Mouse (Mus musculus) mesoderm, embryonic 11.5 days (tissue): ENCODE measurements around the gene Gabrg2.

Experiments
- DNase-seq: peaks from one replicate; pipeline ENCODE4 v3.0.0-alpha.2; 2012; ENCODE audit warnings: low read depth, low spot score

Gabrg2 gene

DNA sequence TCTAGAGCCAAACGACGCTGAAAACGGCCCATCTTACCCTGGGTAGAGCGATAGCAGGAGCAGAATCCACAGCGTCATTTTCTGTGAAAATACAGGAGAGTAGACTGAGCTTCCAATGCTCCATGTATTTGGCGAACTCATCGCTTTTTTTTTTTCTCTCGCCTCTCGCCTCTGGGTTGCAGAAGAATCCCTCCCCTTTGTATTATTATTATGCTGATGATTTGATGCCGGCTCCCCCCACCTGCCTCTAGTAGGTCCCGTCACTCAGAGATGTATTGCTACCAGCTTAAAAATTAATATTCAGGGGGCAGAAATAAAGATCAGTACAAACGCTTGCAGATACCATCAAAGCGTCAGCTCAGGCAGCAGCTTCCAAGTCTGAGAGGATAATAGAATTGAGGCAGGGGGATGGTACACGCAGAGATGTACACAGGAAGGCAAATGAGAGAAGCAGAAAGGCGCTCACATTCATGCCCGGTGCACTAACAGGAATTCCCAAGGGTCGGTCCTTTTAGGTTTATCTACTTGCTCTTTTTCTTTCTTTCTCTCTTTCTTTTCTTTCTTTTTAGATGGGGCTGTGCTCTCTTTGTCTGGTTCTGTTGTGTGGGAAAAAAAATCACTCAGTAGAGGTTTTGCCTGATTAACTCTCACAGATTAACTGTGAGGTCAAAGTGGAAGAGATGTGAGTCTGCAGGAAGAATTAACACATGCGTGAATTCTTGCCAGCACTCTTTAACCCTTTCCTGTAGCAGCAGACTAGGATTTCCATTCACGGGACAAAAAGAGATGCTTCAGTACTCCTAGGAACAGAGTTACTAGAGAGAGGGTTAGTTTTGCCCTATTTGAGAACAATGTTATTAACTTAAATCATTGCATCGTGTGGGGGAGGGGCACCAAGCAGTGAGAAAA, at the start of gene Gabrg2:
Gene Gabrg2 (minus strand): TSS at position 668 of the 909 bp plus-strand sequence.
- no peak for DNase-seq

GRCm38 (mm10) chr11:42048201-42048600, 47.5 kb upstream of the Gabrg2 start:
- DNase-seq = no peak

GRCm38 (mm10) chr11:41999468-41999881, 1.2 kb downstream of the Gabrg2 start:
- peak; percentile 83 for DNase-seq

- DNase-seq = no peak
Observed at GRCm38 (mm10) chr11:41980152-41980551, 20.5 kb downstream of the Gabrg2 start.

GRCm38 (mm10) chr11:41968595-41968994, 32.1 kb downstream of the Gabrg2 start:
- no peak for DNase-seq

GRCm38 (mm10) chr11:41962706-41963105, 38.0 kb downstream of the Gabrg2 start:
- DNase-seq = no peak

- DNase-seq = no peak
Observed at GRCm38 (mm10) chr11:41953550-41953949, 47.1 kb downstream of the Gabrg2 start.

GRCm38 (mm10) chr11:41951898-41952297, 48.8 kb downstream of the Gabrg2 start:
- DNase-seq = no peak

- DNase-seq = no peak
Observed at GRCm38 (mm10) chr11:41945471-41945870, 55.2 kb downstream of the Gabrg2 start.

DNA sequence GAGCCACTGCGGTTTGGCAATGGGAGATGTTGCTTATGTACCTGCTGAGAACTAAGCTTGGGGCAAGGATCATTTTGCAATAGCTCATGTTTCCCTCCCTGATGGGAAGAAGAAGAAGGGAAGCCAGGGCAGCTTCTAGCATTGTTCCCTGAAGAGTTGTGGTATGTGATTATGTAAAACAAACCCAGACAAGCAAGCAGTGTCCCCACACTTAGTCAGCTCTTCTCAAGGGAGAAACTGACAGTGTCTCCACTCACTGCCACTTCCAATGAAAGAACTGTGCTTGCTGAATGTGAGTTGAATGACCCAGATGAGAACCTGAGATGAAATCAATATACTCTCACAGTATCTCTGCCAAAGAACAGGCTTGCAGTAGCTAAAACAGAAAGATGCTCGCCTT, 62.7 kb downstream of the Gabrg2 start:
- DNase-seq = no peak

DNA sequence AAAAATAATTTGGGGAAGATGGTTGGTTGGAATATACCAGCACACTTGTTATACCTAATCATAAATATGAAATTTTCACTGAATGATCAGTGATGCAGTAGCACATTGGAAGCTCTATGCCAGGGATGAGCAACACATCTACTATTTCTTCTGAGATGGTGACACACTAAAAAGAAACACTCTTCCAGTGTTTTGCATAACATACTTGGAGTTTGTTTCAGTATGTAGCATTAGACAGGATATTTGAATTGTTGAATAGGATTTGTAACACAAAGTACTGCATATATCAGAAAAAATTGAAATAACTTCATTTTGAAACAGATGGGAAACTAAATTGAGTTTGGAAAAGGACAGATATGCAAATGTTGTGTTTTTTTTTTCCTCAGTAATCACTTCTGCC, 81.8 kb downstream of the Gabrg2 start:
- DNase-seq = no peak

DNA sequence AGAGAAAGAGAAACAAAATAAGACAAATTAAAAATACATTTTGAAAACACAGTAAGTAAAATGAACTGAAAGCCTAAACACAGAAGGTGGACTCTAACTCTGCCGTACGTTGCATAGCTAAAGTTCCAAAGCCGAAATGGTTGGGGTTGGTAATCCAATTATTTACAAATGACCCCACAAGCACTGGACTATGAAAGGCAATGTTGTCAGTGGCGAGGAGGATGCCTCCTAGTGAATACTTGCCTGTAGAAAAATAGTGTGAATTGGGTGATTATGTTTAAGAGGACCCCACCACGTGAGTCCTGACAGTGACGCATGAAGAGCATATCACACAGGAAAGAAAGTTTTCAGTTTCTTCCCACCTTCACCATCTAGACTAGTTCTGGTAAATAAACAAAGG, 86.6 kb downstream of the Gabrg2 start:
- no peak for DNase-seq

- DNase-seq = no peak
Observed at GRCm38 (mm10) chr11:41903661-41904060, 97.0 kb downstream of the Gabrg2 start.
